Mouse (Mus musculus) forebrain, embryonic 11.5 days (tissue): ENCODE results near the gene Aldoc. TPM values are rescaled to one million over a fixed set of nuclear protein-coding genes. Genes with fewer than 3 reads are reported as not detected.
A peak's percentile ranks its signal among the peaks of the same experiment; 100 is the strongest.

ENCODE experiments used
- ATAC-seq: fragments of 200-750 bp; cut with Nextera tagmentation; replicated peaks from 2 replicates; pipeline ENCODE4 v1.8.0; 2017; ENCODE audit warnings: moderate TSS enrichment; ENCODE audit not compliant: low FRiP score
- DNase-seq: peaks from one replicate; pipeline ENCODE4 v3.0.0-alpha.2; 2017; ENCODE audit warnings: low spot score
- H3K27ac ChIP-seq: fragments of 300-500 bp; sonication (generic); 2 replicates; pipeline ENCODE4 v1.5.1; 2014; ENCODE audit warnings: low read depth, low read length
- H3K27me3 ChIP-seq: fragments of 300-500 bp; sonication (generic); 2 replicates; pipeline ENCODE4 v1.6.1; 2014; ENCODE audit warnings: mild to moderate bottlenecking, low read length, mixed read lengths; ENCODE audit not compliant: control insufficient read depth, insufficient read depth
- H3K36me3 ChIP-seq: fragments of 300-500 bp; sonication (generic); 2 replicates; pipeline ENCODE4 v1.6.1; 2014; ENCODE audit warnings: mild to moderate bottlenecking, low read length, moderate library complexity, mixed read lengths; ENCODE audit not compliant: control insufficient read depth, insufficient read depth
- H3K4me1 ChIP-seq: fragments of 300-500 bp; sonication (generic); replicated peaks from 2 replicates; pipeline ENCODE4 v1.6.1; 2014; ENCODE audit warnings: low read length, mixed read lengths; ENCODE audit not compliant: control insufficient read depth, insufficient read depth
- H3K4me2 ChIP-seq: fragments of 300-500 bp; sonication (generic); 2 replicates; pipeline ENCODE4 v1.6.1; 2014; ENCODE audit warnings: low read depth, mild to moderate bottlenecking, low read length, moderate library complexity, mixed read lengths; ENCODE audit not compliant: severe bottlenecking
- H3K4me3 ChIP-seq: fragments of 300-500 bp; sonication (generic); 2 replicates; pipeline ENCODE4 v1.5.1; 2014; ENCODE audit warnings: low read depth, low read length
- H3K9ac ChIP-seq: fragments of 300-500 bp; sonication (generic); 2 replicates; pipeline ENCODE4 v1.6.1; 2014; ENCODE audit warnings: low read length
- H3K9me3 ChIP-seq: fragments of 300-500 bp; sonication (generic); 2 replicates; pipeline ENCODE4 v1.6.1; 2016; ENCODE audit warnings: low read length, mixed read lengths; ENCODE audit not compliant: control insufficient read depth
- WGBS: fragments of 180-500 bp; shearing (Covaris S2); extraction: QIAGEN DNeasy Blood & Tissue Kit; methylation state at CpG from one replicate; pipeline ENCODE4 v1.1.7; 2014; 5-methylcytosine and 5-hydroxymethylcytosine counted together
- polyA plus RNA-seq: library from polyadenylated mRNA; unstranded; fragments of >200 nt; fragmentation: Nextera tagmentation; extraction: Ambion mirVana; gene quantifications from 2 replicates; pipeline ENCODE4 v1.2.1, GENCODE M21; 2014

The Aldoc gene
- polyA plus RNA-seq, 1 experiment from 2014 or later = 3.3 TPM

DNA sequence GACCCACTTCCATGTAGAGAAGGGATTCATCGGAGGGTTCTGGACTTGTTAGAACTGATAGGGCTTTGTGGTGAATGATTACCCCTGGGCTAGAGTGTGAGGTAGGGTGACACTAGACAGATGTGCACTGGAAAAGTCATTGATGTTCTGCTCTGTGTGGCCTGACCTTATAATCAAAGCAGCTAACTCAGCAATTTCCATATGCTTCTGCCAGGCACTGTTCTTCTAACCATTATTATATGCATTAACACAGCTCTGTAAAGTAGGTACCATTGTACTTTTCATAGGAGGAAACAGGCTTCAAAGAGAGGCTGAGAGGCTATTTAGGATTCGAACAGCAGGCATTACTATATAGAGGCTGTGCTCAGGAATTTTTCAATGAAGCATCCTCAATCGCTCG is 4.4 kb downstream of the Aldoc start:
- ATAC-seq = no peak
- H3K9me3 ChIP-seq = no peaks in the 10 kb centered on the region
- H3K4me2 ChIP-seq = no peak overlapping the region
- H3K27me3 ChIP-seq = no peaks in the 10 kb centered on the region
- H3K36me3 ChIP-seq = no peaks in the 10 kb centered on the region; the same call in 1 of the 2 replicates
- WGBS = 94% methylated on average over 4 of the region's 4 CpGs
- H3K9ac ChIP-seq = no peak overlapping the region
- DNase-seq = no peak
- no peak overlapping the region for H3K4me3 ChIP-seq
- H3K27ac ChIP-seq = no peak overlapping the region
- H3K4me1 ChIP-seq = peaks cover 7% of the 10 kb centered on the region; the same call in 1 of the 2 replicates

DNA sequence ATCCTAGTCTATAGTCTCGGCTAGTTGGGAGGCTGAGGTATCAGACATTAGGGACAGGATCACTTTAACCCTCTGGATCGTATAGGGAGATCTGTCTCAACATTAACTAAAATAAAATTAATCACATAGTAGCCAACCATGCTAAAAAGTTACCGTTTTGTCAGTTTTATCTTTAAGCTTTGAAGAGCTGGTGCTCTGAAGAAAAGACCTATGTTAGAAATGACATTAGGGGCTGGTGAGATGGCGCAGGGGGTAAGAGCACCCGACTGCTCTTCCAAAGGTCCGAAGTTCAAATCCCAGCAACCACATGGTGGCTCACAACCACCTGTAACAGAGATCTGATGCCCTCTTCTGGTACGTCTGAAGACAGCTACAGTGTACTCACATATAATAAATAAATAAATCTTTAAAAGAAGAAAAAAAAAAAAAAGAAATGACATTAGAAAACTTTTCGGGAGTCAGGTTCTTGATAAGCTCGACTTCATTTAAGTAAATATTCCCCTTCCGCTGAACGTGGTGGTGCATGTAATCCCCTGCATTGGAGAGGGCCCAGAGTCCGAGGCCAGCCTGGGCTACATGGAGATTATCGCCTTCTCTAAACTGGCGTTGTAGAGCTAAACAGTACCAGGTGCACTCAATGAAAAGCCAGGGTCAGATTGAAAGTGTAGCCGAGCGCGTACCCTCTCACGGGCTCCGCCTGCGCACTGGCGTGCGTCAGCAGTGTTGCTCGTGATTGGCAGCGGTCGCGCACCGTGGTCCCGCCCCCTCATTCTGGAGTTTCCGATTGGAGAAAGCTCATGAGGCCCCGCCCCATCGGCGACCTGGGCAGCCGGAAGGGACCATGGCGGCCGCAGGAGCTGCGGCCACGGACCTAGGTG is 5.1 kb downstream of the Aldoc start, which contains the start of gene Pigs:
Gene Pigs, plus strand, starts transcription at position 782 of the 878 bp plus-strand sequence.
- Histone ChIP-seq H3K4me3 (peak within 1 kb of the TSS; percentile 85), H3K9ac (peak within 1 kb of the TSS; percentile 80), H3K4me1 (peaks cover 3% of the 10 kb centered on the region; the same call in 1 of the 2 replicates), H3K4me2 (peak within 1 kb of the TSS; percentile 90), H3K9me3 (no peaks in the 10 kb centered on the region), H3K36me3 (peaks cover 2% of the 10 kb centered on the region; the same call in 1 of the 2 replicates), H3K27me3 (no peaks in the 10 kb centered on the region), H3K27ac (no peak within 1 kb of the TSS)
- 15% methylated on average over 37 of the region's 37 CpGs for WGBS
- ATAC-seq = peak; percentile 95
- peak; percentile 98 for DNase-seq

DNA sequence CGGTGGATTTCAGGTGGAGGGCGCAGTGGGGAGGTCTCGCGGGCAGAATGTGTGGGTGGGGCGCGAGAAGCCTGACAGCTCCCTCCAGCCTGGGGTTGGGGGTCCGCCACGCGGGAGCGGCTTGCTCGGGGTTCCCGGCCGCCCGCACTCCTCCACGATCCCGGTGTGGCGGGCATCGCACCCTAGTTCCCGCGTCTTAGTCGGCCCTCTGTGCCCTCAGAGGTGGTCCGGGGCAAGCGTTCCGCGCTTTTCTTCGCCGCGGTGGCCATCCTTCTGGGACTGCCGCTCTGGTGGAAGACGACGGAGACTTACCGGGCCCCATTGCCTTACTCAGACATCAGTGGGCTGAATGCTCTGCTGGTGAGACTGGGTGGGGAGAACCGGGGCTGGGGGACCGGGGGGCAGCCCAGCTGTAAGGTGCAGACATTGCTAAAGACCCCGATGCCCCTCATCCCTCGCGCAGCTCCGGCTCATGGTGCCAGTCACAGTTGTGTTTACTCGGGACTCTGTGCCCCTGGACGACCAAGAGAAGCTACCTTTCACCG is 5.8 kb downstream of the Aldoc start:
- H3K9ac ChIP-seq = peak overlapping the region; percentile 80
- peaks cover 5% of the 10 kb centered on the region; the same call in 1 of the 2 replicates for H3K36me3 ChIP-seq
- peaks cover 3% of the 10 kb centered on the region; the same call in 1 of the 2 replicates for H3K4me1 ChIP-seq
- ATAC-seq = no peak; the same call in 1 of the 2 replicates
- H3K9me3 ChIP-seq = no peaks in the 10 kb centered on the region
- no peak for DNase-seq
- H3K4me2 ChIP-seq = peak overlapping the region; percentile 90
- no peaks in the 10 kb centered on the region for H3K27me3 ChIP-seq
- 1% methylated on average over 37 of the region's 41 CpGs for WGBS
- peak overlapping the region; percentile 85 for H3K4me3 ChIP-seq
- no peak overlapping the region for H3K27ac ChIP-seq

- ATAC-seq (no peak), DNase-seq (no peak)
- no peak overlapping the region for H3K4me3 ChIP-seq
- H3K36me3 ChIP-seq = peaks cover 11% of the 10 kb centered on the region; the same call in 1 of the 2 replicates
- no peak overlapping the region for H3K27ac ChIP-seq
- H3K9ac ChIP-seq = no peak overlapping the region
- H3K9me3 ChIP-seq = no peaks in the 10 kb centered on the region
- H3K4me2 ChIP-seq = no peak overlapping the region
- H3K4me1 ChIP-seq = peaks cover 3% of the 10 kb centered on the region; the same call in 1 of the 2 replicates
- 96% methylated on average over 12 of the region's 12 CpGs for WGBS
- no peaks in the 10 kb centered on the region for H3K27me3 ChIP-seq
Observed at GRCm38 (mm10) chr11:78332676-78333075, 9.9 kb downstream of the Aldoc start.

GRCm38 (mm10) chr11:78333992-78334391 is 11.2 kb downstream of the Aldoc start:
- WGBS = 96% methylated on average over 5 of the region's 5 CpGs
- ATAC-seq = no peak
- no peak overlapping the region for H3K4me2 ChIP-seq
- no peak for DNase-seq
- H3K9ac ChIP-seq = no peak overlapping the region
- H3K27ac ChIP-seq = no peak overlapping the region
- peaks cover 1% of the 10 kb centered on the region; the same call in 1 of the 2 replicates for H3K4me1 ChIP-seq
- H3K36me3 ChIP-seq = peaks cover 13% of the 10 kb centered on the region; the same call in 1 of the 2 replicates
- H3K9me3 ChIP-seq = no peaks in the 10 kb centered on the region
- H3K27me3 ChIP-seq = no peaks in the 10 kb centered on the region
- no peak overlapping the region for H3K4me3 ChIP-seq

DNA sequence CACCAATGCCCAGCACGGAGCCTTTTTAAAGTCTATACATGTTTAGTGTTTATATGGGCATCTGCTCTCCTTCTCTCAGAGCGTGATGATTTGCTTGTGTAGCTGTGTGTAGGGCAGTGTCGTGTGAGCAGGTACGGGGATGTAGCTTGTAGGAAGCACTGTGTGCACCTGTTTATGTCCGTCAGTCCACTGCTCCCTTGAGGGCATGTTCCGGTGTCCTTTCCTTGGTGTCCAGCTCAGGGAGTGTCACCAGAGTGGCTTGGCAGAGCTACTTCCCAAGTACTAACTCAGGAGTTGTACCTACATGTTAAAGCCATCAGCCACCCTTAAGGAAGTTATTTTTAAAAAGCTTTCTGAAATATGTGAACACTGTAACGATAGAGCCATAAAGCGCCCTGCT is 14.3 kb downstream of the Aldoc start:
- peaks cover 13% of the 10 kb centered on the region; the same call in 1 of the 2 replicates for H3K36me3 ChIP-seq
- H3K27ac ChIP-seq = no peak overlapping the region
- no peak overlapping the region for H3K4me3 ChIP-seq
- 93% methylated on average over 8 of the region's 8 CpGs for WGBS
- no peaks in the 10 kb centered on the region for H3K4me1 ChIP-seq
- ATAC-seq = no peak
- H3K27me3 ChIP-seq = no peaks in the 10 kb centered on the region
- no peak overlapping the region for H3K4me2 ChIP-seq
- no peak overlapping the region for H3K9ac ChIP-seq
- DNase-seq = no peak
- H3K9me3 ChIP-seq = no peaks in the 10 kb centered on the region

GRCm38 (mm10) chr11:78341702-78342101 is 18.9 kb downstream of the Aldoc start:
- Histone ChIP-seq H3K9ac (no peak overlapping the region), H3K27ac (no peak overlapping the region), H3K27me3 (no peaks in the 10 kb centered on the region), H3K4me1 (peaks cover 1% of the 10 kb centered on the region; the same call in 1 of the 2 replicates), H3K4me3 (no peak overlapping the region), H3K4me2 (no peak overlapping the region), H3K36me3 (peaks cover 3% of the 10 kb centered on the region; the same call in 1 of the 2 replicates), H3K9me3 (no peaks in the 10 kb centered on the region)
- ATAC-seq (no peak), DNase-seq (no peak)
- WGBS = 86% methylated on average over 12 of the region's 12 CpGs

GRCm38 (mm10) chr11:78343381-78344327 is 20.9 kb downstream of the Aldoc start, which contains the start of gene Unc119:
Unc119 (plus strand) TSS chr11:78343482.
- H3K4me3 ChIP-seq = peak within 1 kb of the TSS; percentile 88
- peaks cover 2% of the 10 kb centered on the region; the same call in 1 of the 2 replicates for H3K4me1 ChIP-seq
- peak; percentile 81 for ATAC-seq
- no peaks in the 10 kb centered on the region for H3K9me3 ChIP-seq
- H3K27ac ChIP-seq = peak within 1 kb of the TSS; percentile 72
- H3K27me3 ChIP-seq = no peaks in the 10 kb centered on the region
- peak within 1 kb of the TSS; percentile 96 for H3K9ac ChIP-seq
- peak; percentile 90 for DNase-seq
- WGBS = 2% methylated on average over 63 of the region's 66 CpGs
- peak within 1 kb of the TSS; percentile 81 for H3K4me2 ChIP-seq
- H3K36me3 ChIP-seq = peaks cover 3% of the 10 kb centered on the region; the same call in 1 of the 2 replicates
